21 mouse cellular contexts compared by ENCODE assay signal in the genomic region with DNA sequence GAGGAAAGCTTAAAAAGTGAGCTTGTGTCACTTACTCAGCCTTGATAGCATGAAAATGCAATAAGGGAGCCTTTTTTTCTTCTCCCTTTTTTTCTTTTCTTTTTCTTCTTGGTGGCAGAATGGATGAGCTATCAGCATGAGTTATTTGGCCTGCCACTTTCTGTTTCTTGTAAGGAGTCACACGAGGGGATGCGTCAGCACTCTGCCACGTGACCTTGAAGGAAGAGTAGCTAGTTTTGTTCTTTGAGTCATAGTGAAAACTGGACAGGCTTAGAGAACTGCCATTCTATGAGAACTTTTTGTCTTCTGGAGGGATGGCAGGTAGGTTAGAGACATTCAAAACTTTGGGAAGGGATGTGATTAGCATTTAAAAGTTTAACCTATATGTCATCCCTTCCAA. TPM values are rescaled to one million over a fixed set of nuclear protein-coding genes. Genes with fewer than 3 reads are reported as not detected.
A peak's percentile ranks its signal among the peaks of the same experiment; 100 is the strongest.
DNase-seq lines count a peak whose midpoint lies in the region; ATAC-seq and TF ChIP-seq lines count a peak whose summit lies in the region.
"Had no signal": no experiment of that assay in that cellular context is flagged by ENCODE, and none has a peak within 500 bp of the region (broad histone marks: within the 10 kb centered on the region; RNA-seq: fewer than 3 reads in every experiment).

No protein-coding gene starts in this region.

- no peak overlapping the region for H3K4me3 ChIP-seq in bone marrow macrophage, adult 2 months (ENCODE audit: insufficient read depth, low read length)
- H3K4me3 ChIP-seq: forebrain, embryonic 15.5 days; heart, embryonic 15.5 days; hindbrain, embryonic 12.5 days; intestine, embryonic 15.5 days; liver, embryonic 12.5 days; lung, embryonic 15.5 days; neural tube, embryonic 13.5 days had no signal

- peak overlapping the region; percentile 83 for H3K27ac ChIP-seq in bone marrow macrophage, adult 2 months (ENCODE audit: insufficient read depth, low read depth, low read length)
- H3K27ac ChIP-seq: forebrain, embryonic 15.5 days; heart, embryonic 15.5 days; hindbrain, embryonic 12.5 days; liver, embryonic 12.5 days; neural tube, embryonic 13.5 days had no signal

- DNase-seq in gastrocnemius, adult 18-20 months (ENCODE audit: low spot score) = peak; percentile 12
- DNase-seq in gastrocnemius, adult 8-10 months (ENCODE audit: low spot score in 2 of 2) = no peak
- peak; percentile 51 for DNase-seq in 3134 (ENCODE audit: extremely low read depth, insufficient read length, low spot score)
- DNase-seq in NIH3T3 (ENCODE audit: low read depth) = peak; percentile 87
- DNase-seq in thymus, postnatal 14 days = no peak
- DNase-seq in urinary bladder, postnatal 4 days (ENCODE audit: low spot score in 2 of 2) = no peak
- DNase-seq: cerebellum, adult 11-12 months; cerebellum, postnatal 25 days; layer of hippocampus, postnatal 36 days; left cerebral cortex, postnatal 4 days had no signal

- TF ChIP-seq CTCF in bone marrow macrophage, adult 2 months (IDR thresholded peaks at IDR 0.05; ENCODE audit: low read depth, low read length) = no peak

- TF ChIP-seq POLR2A in bone marrow macrophage, adult 2 months (IDR thresholded peaks at IDR 0.05; ENCODE audit: borderline replicate concordance, low read depth, low read length) = no peak

- no peak for ATAC-seq in megakaryocyte-erythroid progenitor cell, adult 5-6 weeks (replicated peaks; ENCODE audit: low FRiP score, low TSS enrichment, poor library complexity, severe bottlenecking)
- ATAC-seq: forebrain, embryonic 15.5 days; intestine, embryonic 15.5 days; liver, embryonic 12.5 days had no signal

- H3K4me1 ChIP-seq in bone marrow macrophage, adult 2 months (ENCODE audit: control insufficient read depth, insufficient read depth, low read length) = peaks cover 32% of the 10 kb centered on the region
- H3K4me1 ChIP-seq: neural tube, embryonic 13.5 days had no signal

RNA-seq across cellular contexts. Expression of gene Kitl, which starts 17.1 kb away (rescaled TPM):
- 10 to 100 TPM; 16.3 to 27.7 TPM for total RNA-seq in gastrocnemius, adult 18-20 months (2021)
- 10 to 100 TPM; 13.1 to 16.2 (median 15.9) TPM for total RNA-seq in gastrocnemius, adult 8-10 months (2022)
- 2.6 and 3.1 TPM in 2 replicates for polyA plus RNA-seq in bone marrow macrophage, adult 2 months (2012; ENCODE audit: insufficient read depth, insufficient read length, missing spikeins)
- not detected in 2 replicates for total RNA-seq in megakaryocyte-erythroid progenitor cell, adult 5-6 weeks (2014; fragmentation: Nextera tagmentation)
- total RNA-seq in megakaryocyte-erythroid progenitor cell, adult 5-6 weeks (2017) = not detected in 2 replicates
- total RNA-seq: CH12.LX; monocyte, adult 5-6 weeks had no signal

Comparison
In these comparisons a context has a peak if more than half of its experiments do, and no peak if none do; other contexts are left out.
1. DNase-seq: peak in gastrocnemius, adult 18-20 months (single experiment), 3134 (single experiment) and NIH3T3 (single experiment); none in gastrocnemius, adult 8-10 months (0 of 2), thymus, postnatal 14 days (single experiment) and urinary bladder, postnatal 4 days (0 of 2).
2. RNA of gene Kitl, which starts 17.1 kb away (total RNA-seq): 16.3 to 27.7 TPM in gastrocnemius, adult 18-20 months and 13.1 to 16.2 TPM in gastrocnemius, adult 8-10 months; not detected in megakaryocyte-erythroid progenitor cell, adult 5-6 weeks; every median in the first group is over 10 times any median in the second.